Mouse (Mus musculus) gastrocnemius, adult 8-10 months (tissue): ENCODE results near the gene Hbp1. TPM values are rescaled to one million over a fixed set of nuclear protein-coding genes. Genes with fewer than 3 reads are reported as not detected.

Experiments
- DNase-seq, 2 experiments: peaks; one replicate each; pipeline ENCODE4 v3.0.0; 2022; ENCODE audit warnings: low spot score in 2 of 2
- total RNA-seq, 4 experiments: library from RNA; stranded (reverse); gene quantifications; 2 replicates each; pipeline ENCODE4 v1.2.4; 2022

Gene Hbp1
- total RNA-seq, 4 experiments from 2014 or later: 65.3 to 78.0 (median 69.0) TPM

- no peak for DNase-seq
Measured at GRCm38 (mm10) chr12:31907436-31907835, 42.9 kb downstream of the Hbp1 start.

- no peak for DNase-seq
Measured at GRCm38 (mm10) chr12:31905696-31906551, 44.4 kb downstream of the Hbp1 start.

- DNase-seq: no peak
Measured at GRCm38 (mm10) chr12:31900391-31900914, 49.9 kb downstream of the Hbp1 start.

GRCm38 (mm10) chr12:31897456-31897855, 52.9 kb downstream of the Hbp1 start:
- no peak for DNase-seq

GRCm38 (mm10) chr12:31896986-31897385, 53.3 kb downstream of the Hbp1 start:
- DNase-seq: no peak

GRCm38 (mm10) chr12:31896295-31896694, 54.0 kb downstream of the Hbp1 start:
- no peak for DNase-seq

GRCm38 (mm10) chr12:31895888-31896287, 54.4 kb downstream of the Hbp1 start:
- DNase-seq: no peak

GRCm38 (mm10) chr12:31895095-31895734, 55.1 kb downstream of the Hbp1 start:
- no peak for DNase-seq

GRCm38 (mm10) chr12:31892771-31893170, 57.6 kb downstream of the Hbp1 start:
- DNase-seq: no peak

- no peak for DNase-seq
Measured at GRCm38 (mm10) chr12:31892079-31892478, 58.3 kb downstream of the Hbp1 start.

- DNase-seq: no peak
Measured at GRCm38 (mm10) chr12:31890685-31891084, 59.6 kb downstream of the Hbp1 start.

- no peak for DNase-seq
Measured at GRCm38 (mm10) chr12:31885844-31886606, 64.3 kb downstream of the Hbp1 start.

GRCm38 (mm10) chr12:31885084-31885483, 65.3 kb downstream of the Hbp1 start:
- DNase-seq: no peak

- no peak for DNase-seq
Measured at GRCm38 (mm10) chr12:31884365-31884764, 66.0 kb downstream of the Hbp1 start.

GRCm38 (mm10) chr12:31882736-31883135, 67.6 kb downstream of the Hbp1 start:
- DNase-seq: no peak

- DNase-seq: no peak
Measured at GRCm38 (mm10) chr12:31876775-31877174, 73.6 kb downstream of the Hbp1 start.

Other genes starting within 250 kb of the Hbp1 start
- gene Gpr22, start 236.6 kb downstream of the Hbp1 start, total RNA-seq: not detected
- gene Prkar2b, start 110.8 kb upstream of the Hbp1 start, total RNA-seq: 1 to 10 TPM in 3 of 4 experiments, under 1 TPM in 1; 0.73 to 5.9 (median 3.0) TPM